Mouse (Mus musculus) lung, postnatal 25 days (tissue): ENCODE measurements around the gene Ebf1.

Source experiments
- DNase-seq: peaks from one replicate; pipeline ENCODE4 v3.0.0; 2022; ENCODE audit warnings: low spot score

Ebf1 gene

GRCm38 (mm10) chr11:44703951-44704350 is 86.8 kb downstream of the Ebf1 start:
- no peak for DNase-seq

DNA sequence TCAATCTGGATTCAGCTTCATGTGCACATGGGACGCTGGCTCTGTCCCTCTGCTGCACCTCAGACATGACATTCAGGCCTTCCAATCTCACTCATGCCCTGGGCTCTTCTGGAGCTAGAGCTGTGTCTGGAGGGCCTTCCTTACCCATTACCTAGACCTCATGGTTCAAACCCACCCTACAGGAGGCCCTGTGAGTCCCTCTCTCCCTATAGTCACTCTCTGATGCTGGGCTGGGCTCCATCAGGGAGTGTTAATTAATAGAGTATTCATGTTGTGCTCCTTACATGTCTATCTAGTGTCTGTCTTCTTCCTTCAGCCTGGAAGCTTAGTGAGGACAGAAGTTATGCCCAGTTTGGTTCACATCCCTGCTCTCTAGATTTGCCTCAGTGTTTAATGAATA is 88.7 kb downstream of the Ebf1 start:
- no peak for DNase-seq

DNA sequence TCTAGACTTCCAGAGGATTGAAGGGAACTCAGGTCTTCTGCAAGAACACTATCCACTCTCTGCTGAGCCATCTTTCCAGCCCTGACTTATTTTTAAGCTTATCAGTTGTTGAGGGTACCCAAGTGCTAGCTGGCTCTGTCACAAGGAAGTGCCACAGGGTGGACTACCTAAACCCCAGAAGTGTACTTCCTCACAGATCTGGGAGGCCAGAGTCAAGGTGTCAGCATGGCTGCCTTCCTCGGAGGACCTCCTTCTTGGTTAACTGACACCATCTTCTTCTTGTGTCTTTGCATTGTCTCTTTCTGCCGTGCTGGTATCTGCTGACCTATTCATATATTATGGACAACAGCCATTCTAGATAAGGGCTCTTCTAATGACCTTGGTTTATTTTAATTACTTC is 89.3 kb downstream of the Ebf1 start:
- DNase-seq: no peak

GRCm38 (mm10) chr11:44707381-44708289 is 90.5 kb downstream of the Ebf1 start:
- DNase-seq: no peak

DNA sequence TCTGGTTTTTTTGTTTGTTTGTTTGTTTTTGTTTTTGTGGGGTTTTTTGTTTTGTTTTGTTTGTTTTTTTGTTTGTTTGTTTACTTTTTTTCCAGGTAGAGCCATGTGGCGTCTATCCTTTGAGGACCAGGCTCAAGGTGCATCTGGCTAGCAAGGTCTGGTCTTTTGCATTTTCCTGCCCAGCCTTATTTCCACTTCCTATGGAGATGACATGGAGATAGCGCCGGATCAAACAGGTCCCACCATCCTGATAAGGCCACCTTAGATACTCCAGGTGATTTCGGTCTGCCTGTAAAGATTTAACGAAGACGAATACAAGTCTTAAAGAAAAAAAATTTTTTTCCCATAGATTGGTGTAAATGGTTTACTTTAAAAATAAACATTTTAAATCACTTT is 91.2 kb downstream of the Ebf1 start:
- no peak for DNase-seq

DNA sequence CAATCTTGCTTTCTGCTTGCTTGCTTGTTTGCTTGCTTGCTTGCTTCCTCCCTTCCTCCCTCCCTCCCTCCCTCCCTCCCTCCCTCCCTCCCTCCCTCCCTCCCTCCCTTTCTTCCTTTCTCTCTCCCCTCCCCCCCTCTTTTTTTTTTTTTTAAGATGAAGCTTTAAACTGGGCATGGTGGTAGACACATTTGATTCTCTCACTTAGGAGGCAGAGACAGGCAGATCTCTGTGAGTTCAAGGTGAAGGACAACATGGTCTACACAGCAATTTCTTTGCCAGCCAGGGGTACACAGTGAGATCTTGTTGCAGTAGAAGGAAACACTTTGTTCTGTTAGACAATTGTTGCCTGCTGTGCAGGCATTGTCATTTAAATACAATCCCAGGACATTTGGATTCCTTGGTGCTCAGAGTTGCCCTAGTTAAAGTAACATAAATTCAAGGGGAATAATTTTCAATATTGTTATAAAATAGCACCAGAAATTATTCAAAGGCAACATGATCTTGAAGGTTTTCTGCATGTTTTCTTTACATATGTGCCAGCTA is 92.0 kb downstream of the Ebf1 start:
- no peak for DNase-seq

- no peak for DNase-seq
Measured at GRCm38 (mm10) chr11:44709869-44710460, 92.8 kb downstream of the Ebf1 start.

- DNase-seq: no peak
Measured at GRCm38 (mm10) chr11:44710861-44711260, 93.7 kb downstream of the Ebf1 start.

DNA sequence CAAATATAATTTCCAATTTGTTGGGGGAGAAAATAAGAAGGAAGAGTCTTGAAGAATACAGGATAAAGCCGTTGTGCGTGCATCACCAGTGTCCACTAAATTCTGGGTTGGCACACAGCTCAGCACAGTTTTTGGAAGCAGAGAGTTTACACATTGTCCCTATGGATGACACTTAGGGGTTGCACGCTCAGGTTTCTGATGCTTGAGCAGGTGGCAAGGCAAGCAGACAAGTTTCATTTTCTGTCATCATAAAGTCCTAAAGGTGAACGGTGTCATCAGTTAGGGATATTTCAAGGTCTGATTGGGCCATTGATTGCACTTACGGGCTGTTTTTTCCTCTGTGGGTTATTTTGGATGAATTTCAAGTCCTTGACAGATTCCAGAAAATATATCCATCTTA is 97.1 kb downstream of the Ebf1 start:
- DNase-seq: no peak

DNA sequence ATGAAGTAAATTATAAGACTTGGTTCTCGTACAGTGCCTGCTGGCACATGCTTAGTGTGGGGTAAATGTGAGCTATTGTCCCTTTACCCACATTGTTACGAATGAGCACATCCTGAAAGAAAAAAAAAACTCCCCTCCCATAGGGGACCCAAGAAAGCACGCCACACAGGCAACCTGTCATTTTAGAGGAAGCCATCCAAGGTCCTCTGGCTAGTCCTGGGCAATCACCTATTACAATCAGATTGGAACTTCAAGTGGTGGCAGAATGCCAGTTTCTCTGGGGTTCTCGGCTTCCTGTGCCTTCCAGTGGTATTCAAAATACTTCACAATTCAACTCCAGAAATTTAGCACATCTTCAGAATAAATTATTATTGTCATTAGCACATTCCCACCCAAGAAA is 98.7 kb downstream of the Ebf1 start:
- DNase-seq: no peak

DNA sequence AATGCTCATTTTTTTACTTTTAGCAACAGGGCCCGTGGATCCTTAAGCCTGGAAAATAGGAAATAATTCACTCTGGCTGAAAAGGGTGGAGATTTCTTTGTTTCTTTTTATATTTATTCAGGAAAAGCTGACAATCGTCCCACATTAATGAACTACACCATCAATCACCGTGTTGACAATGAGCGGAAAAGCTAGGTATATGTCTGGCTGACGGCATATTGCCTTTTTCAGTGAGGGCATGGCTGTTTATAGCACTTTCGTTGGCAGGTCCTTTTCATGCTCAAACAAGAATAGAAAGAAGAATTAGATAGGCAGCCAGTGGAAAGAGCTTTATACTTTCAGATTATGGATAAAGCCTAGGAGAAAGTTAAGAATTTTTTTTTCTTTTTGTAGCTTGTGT is 99.8 kb downstream of the Ebf1 start:
- DNase-seq: no peak

- no peak for DNase-seq
Measured at GRCm38 (mm10) chr11:44717636-44718035, 100.5 kb downstream of the Ebf1 start.

GRCm38 (mm10) chr11:44721976-44722375 is 104.9 kb downstream of the Ebf1 start:
- no peak for DNase-seq

DNA sequence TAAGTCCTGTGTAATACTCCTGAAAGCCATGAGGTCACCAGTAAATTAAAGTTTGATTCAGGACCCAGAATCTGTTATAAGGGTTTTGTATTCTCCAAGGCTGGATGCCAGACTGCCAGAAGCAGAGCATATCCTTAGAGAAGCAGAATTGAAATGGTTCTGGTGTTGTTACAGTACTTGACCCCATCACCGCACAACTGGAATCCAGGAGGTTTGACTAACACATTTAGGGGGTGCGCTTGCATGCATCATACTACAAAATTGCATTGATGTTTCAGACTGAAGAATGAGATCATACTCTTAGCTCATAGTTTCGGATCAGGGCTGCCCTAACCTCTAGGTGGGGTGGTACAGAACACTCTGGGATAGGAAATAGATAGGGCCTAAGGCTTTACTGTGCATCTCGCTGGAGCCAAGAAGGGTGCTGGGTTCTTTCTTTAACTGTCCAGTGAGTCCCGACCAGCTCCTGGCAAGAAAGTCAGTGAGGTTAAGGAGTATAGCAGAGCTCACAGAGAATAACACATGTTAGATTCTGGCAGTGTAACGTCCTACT is 106.9 kb downstream of the Ebf1 start:
- DNase-seq: no peak

- no peak for DNase-seq
Measured at GRCm38 (mm10) chr11:44725732-44726131, 108.6 kb downstream of the Ebf1 start.

DNA sequence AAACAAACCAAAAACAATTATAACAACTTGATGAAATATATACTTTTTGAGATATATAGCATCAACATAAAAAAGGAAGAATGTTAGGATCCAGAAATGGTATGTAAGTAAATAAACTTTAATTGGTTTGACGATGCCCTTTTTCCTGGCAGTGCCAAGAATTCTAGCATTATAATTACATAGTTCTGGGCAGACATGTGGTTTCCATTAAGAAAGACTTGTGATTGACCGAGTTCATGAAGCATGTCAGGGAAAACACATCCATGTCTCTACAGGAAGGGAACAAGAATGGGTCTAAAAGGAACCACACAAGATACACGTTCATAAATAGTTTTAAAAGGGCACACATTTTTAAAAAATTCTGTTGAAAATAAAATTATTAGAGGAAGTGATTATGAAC is 110.3 kb downstream of the Ebf1 start:
- DNase-seq: no peak

DNA sequence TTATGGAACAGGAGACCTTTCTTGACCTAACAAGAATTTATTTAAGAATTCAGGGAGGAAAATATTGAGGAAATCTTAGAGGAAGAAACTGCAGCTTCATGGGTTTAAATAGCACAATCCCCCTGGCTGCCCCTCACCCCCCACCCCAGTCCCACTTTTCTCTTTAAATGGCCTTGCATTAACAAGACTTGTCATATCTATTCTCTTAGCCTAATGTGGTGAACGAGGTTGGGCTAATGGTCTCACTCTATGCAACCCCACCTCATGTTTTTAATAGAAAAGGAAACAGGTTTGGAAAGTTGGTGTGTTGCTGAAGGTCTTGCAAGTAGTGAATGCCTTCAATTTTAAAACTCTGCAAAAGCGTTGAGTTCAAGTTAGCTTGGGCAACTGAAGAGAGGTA is 110.7 kb downstream of the Ebf1 start:
- DNase-seq: no peak

- no peak for DNase-seq
Measured at GRCm38 (mm10) chr11:44728271-44728670, 111.2 kb downstream of the Ebf1 start.

DNA sequence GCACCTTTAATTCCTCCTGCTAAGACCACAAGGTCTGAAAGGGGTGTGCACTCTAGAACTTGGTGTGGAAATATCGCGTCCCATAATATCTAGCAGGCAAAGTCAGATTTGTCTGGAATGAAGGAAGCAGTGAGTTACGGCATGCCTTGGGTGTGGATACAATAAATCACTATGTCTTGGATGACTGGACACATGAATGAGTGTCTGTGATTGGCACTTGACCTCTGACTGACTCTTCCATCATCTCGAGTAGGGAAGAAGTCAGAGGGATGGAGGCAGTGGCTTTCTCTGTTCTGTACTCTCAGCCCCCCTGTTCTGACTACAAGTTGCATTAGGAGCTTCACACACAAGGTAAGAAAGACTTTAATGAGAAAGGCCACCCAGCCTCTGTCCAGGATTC is 112.8 kb downstream of the Ebf1 start:
- no peak for DNase-seq

GRCm38 (mm10) chr11:44731763-44732162 is 114.6 kb downstream of the Ebf1 start:
- no peak for DNase-seq

- DNase-seq: no peak
Measured at GRCm38 (mm10) chr11:44733276-44733675, 116.2 kb downstream of the Ebf1 start.

DNA sequence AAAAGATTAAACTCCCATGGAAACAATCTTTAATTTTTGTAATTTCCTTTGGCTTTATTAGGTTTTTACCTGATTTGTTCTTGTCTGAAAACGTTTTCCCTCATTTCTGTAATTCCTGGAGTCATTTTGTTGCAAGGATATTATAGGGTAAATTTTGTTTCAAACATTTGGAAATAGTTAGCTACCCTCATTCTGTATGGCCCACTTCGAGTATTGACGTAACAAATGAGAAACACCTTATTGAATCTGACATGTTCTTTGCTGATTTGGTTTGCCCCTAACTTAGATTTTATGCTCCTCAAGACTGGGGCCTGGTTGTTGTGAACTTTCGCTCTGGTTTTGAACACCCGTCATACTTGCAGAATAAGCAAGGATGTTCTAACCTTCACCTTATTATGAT is 120.9 kb downstream of the Ebf1 start:
- DNase-seq: no peak

- no peak for DNase-seq
Measured at GRCm38 (mm10) chr11:44738820-44739219, 121.7 kb downstream of the Ebf1 start.
